Mouse (Mus musculus): Measurements from ENCODE around the gene Cers1. TPM values are rescaled to one million over a fixed set of nuclear protein-coding genes. Genes with fewer than 3 reads are reported as not detected.

The Cers1 gene
- polyA plus RNA-seq, 1 experiment from 2014 or later: 15.3 TPM

GRCm38 (mm10) chr8:70356111-70356510 is 40.5 kb downstream of the Cers1 start:
- Histone ChIP-seq H3K9me3 (no peaks in the 10 kb centered on the region), H3K4me3 (no peak overlapping the region), H3K4me1 (peaks cover 19% of the 10 kb centered on the region), H3K27me3 (peaks cover 6% of the 10 kb centered on the region; the same call in 1 of the 2 replicates), H3K36me3 (no peaks in the 10 kb centered on the region), H3K4me2 (replicated peaks) (no peak overlapping the region), H3K27ac (replicated peaks) (no peak overlapping the region), H3K9ac (replicated peaks) (no peak overlapping the region)
- 84% methylated on average over 1 of the region's 1 CpGs for WGBS
- ATAC-seq (ENCODE audit: low FRiP score, low read depth): no peak

GRCm38 (mm10) chr8:70359411-70359810 is 43.8 kb downstream of the Cers1 start:
- Histone ChIP-seq H3K27me3 (peaks cover 6% of the 10 kb centered on the region), H3K9me3 (no peaks in the 10 kb centered on the region), H3K4me1 (no peaks in the 10 kb centered on the region), H3K4me2 (replicated peaks) (no peak overlapping the region), H3K4me3 (no peak overlapping the region), H3K27ac (replicated peaks) (no peak overlapping the region), H3K9ac (replicated peaks) (no peak overlapping the region), H3K36me3 (no peaks in the 10 kb centered on the region)
- no peak for ATAC-seq (ENCODE audit: low FRiP score, low read depth)
- WGBS: 67% methylated on average over 3 of the region's 3 CpGs

DNA sequence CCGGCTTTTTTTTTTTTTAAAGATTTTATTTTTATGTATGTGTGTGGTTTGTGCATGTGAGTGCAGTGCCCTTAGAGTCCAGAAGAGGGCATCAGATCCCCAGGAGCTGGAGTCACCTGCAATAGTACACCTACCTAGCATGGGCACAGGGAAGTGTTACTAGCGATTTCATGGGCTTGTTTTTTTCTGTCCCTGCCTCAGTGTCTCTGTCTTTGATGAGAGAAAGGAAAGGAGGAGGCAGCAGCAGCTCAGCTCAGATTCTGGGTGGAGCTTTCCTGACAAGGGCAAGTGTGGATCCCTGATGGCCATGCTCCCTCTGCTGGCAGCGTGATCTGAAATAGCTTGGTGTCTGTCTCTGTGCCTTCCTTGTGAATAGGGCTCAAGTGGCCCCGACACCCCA is 45.2 kb downstream of the Cers1 start:
- Histone ChIP-seq H3K9me3 (no peaks in the 10 kb centered on the region), H3K36me3 (no peaks in the 10 kb centered on the region), H3K4me3 (no peak overlapping the region), H3K27ac (replicated peaks) (no peak overlapping the region), H3K4me1 (no peaks in the 10 kb centered on the region), H3K9ac (replicated peaks) (no peak overlapping the region), H3K4me2 (replicated peaks) (no peak overlapping the region), H3K27me3 (peaks cover 6% of the 10 kb centered on the region)
- 50% methylated on average over 4 of the region's 4 CpGs for WGBS
- ATAC-seq (ENCODE audit: low FRiP score, low read depth): no peak

GRCm38 (mm10) chr8:70361484-70362032 is 46.0 kb downstream of the Cers1 start:
- no peak overlapping the region for H3K27ac ChIP-seq (replicated peaks)

DNA sequence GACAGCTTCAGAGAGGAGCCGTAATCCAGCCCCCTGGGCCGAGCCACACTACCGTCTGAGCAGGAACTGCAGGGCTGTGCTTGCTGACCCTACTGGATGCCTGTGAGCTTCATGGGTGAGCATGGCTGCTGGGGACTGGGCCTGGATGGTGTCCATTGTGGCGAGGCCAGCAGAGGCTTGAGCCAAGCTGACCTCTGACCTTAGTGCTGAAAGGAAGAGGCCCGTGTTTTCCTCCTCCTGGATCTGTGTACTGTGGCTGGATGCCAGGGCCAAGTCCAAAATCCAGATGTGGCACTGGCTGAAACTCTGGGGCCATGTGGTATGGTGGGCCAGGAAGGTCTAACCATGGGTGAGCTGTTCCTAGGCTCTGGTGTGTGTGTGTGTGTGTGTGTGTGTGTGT is 48.5 kb downstream of the Cers1 start:
- Histone ChIP-seq H3K27ac (replicated peaks) (no peak overlapping the region), H3K27me3 (peaks cover 15% of the 10 kb centered on the region), H3K4me2 (replicated peaks) (no peak overlapping the region), H3K9ac (replicated peaks) (no peak overlapping the region), H3K9me3 (no peaks in the 10 kb centered on the region), H3K4me3 (no peak overlapping the region), H3K36me3 (no peaks in the 10 kb centered on the region), H3K4me1 (no peaks in the 10 kb centered on the region)
- ATAC-seq (ENCODE audit: low FRiP score, low read depth): no peak
- WGBS: 31% methylated on average over 5 of the region's 5 CpGs

More at GRCm38 (mm10) chr8:70361484-70362032, 46.0 kb downstream of the Cers1 start:
- H3K36me3 ChIP-seq: no peaks in the 10 kb centered on the region
- no peaks in the 10 kb centered on the region for H3K9me3 ChIP-seq
- H3K27me3 ChIP-seq: peaks cover 11% of the 10 kb centered on the region
- ATAC-seq (ENCODE audit: low FRiP score, low read depth): no peak
- H3K4me2 ChIP-seq (replicated peaks): no peak overlapping the region
- no peaks in the 10 kb centered on the region for H3K4me1 ChIP-seq
- 74% methylated on average over 10 of the region's 10 CpGs for WGBS
- no peak overlapping the region for H3K9ac ChIP-seq (replicated peaks)
- H3K4me3 ChIP-seq: no peak overlapping the region

DNA sequence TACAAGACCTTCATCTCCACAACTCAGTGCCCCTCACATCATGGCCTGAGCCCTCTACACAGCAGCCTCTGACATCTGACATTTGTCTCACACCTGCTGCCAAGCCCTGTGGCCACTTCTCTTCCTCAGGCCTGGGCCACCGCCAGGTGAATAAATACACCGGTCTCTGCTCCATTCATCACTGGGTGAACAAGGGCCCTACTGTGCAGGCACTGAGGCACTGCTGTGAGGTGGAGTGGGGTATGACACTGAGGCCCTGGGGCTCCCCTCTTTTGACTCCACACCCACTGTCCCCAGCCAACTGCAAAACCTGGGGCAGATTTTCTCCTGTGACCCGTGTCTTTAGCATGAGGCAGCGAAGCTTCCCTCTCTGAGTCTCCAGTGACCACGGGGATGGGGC is 51.0 kb downstream of the Cers1 start:
- 71% methylated on average over 5 of the region's 5 CpGs for WGBS
- ATAC-seq (ENCODE audit: low FRiP score, low read depth): no peak
- peaks cover 26% of the 10 kb centered on the region for H3K27me3 ChIP-seq

DNA sequence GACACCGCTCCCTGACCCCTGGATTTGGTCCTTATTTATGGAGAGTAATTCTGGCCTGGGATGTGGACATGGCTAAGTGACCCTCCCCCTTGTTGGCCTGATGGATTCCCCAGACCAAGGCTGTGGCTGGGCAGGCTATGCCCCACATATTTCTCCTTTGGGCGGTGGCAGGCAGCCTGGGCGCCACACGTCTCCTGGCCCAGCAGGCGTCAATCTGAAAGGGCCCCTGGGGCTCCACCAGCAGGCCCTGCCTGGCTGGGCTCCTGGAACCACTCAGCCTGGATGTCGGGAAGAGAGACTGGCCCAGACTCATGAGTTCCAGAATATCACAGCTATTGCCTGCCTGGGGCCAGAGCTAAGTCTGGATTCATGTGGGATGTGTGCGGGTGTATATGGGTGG is 54.9 kb downstream of the Cers1 start:
- Histone ChIP-seq H3K9ac (replicated peaks) (no peak overlapping the region), H3K36me3 (no peaks in the 10 kb centered on the region), H3K4me3 (no peak overlapping the region), H3K4me2 (replicated peaks) (no peak overlapping the region), H3K9me3 (no peaks in the 10 kb centered on the region), H3K4me1 (peaks cover 17% of the 10 kb centered on the region), H3K27me3 (peaks cover 65% of the 10 kb centered on the region), H3K27ac (replicated peaks) (no peak overlapping the region)
- ATAC-seq (ENCODE audit: low FRiP score, low read depth): no peak
- WGBS: 77% methylated on average over 7 of the region's 7 CpGs

More for the DNA sequence above, 51.0 kb downstream of the Cers1 start:
- Histone ChIP-seq H3K27ac (replicated peaks) (no peak overlapping the region), H3K9me3 (no peaks in the 10 kb centered on the region), H3K4me1 (no peaks in the 10 kb centered on the region), H3K9ac (replicated peaks) (no peak overlapping the region), H3K4me3 (no peak overlapping the region), H3K4me2 (replicated peaks) (no peak overlapping the region), H3K36me3 (no peaks in the 10 kb centered on the region)

GRCm38 (mm10) chr8:70371951-70372350 is 56.4 kb downstream of the Cers1 start:
- WGBS: 38% methylated on average over 6 of the region's 6 CpGs
- H3K4me2 ChIP-seq (replicated peaks): no peak overlapping the region
- H3K9ac ChIP-seq (replicated peaks): no peak overlapping the region
- no peak overlapping the region for H3K27ac ChIP-seq (replicated peaks)
- no peak for ATAC-seq (ENCODE audit: low FRiP score, low read depth)
- no peaks in the 10 kb centered on the region for H3K9me3 ChIP-seq
- H3K4me1 ChIP-seq: peaks cover 17% of the 10 kb centered on the region
- H3K4me3 ChIP-seq: no peak overlapping the region
- peaks cover 71% of the 10 kb centered on the region for H3K27me3 ChIP-seq
- no peaks in the 10 kb centered on the region for H3K36me3 ChIP-seq

DNA sequence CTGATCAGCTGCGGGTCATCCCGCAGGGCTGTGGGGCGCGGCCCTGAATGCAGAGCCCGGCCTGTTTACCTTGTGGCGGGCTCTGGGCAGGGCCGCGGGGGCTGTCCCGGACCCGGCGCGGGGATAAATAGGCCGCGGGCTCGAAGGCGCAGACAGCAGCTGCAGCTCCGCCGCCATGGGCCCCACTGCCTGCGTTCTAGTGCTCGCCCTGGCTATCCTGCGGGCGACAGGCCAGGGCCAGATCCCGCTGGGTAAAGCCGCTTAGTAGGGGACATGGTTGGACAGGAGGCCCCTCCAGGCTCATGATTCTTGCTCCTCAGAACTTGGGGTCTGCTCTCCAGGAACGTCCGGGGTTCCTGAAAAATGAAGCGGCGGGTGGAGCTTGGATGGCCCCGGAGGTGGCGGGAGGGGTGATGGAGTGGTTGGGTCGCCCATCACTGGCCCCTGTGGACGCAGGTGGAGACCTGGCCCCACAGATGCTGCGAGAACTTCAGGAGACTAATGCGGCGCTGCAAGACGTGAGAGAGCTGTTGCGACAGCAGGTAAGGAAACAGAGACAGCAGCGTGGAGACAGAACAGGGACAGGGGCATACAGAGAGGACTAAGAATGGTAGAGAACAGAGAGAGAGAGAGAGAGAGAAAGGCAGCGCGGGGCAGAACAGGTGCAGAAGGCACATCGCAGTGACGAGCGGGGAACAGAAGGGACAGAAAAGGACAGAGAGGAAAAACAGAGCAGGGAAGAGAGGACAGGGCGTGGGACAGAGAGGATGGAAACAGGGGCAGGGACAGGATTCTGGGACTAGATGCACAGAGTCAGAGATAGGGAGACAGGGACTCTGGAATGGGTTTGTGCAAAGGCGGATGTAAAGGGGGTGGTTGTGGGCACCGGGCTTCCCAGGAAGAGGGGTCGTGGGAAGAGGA is 58.1 kb downstream of the Cers1 start, which contains the start of gene Comp:
TSS of gene Comp (plus strand) at position 162 of the 921 bp plus-strand sequence.
- H3K9me3 ChIP-seq: no peaks in the 10 kb centered on the region
- H3K4me2 ChIP-seq (replicated peaks): peak within 1 kb of the TSS; percentile 51
- 3% methylated on average over 47 of the region's 47 CpGs for WGBS
- peak within 1 kb of the TSS; percentile 33 for H3K4me3 ChIP-seq
- ATAC-seq (ENCODE audit: low FRiP score, low read depth): no peak
- no peaks in the 10 kb centered on the region for H3K36me3 ChIP-seq
- H3K27ac ChIP-seq (replicated peaks): no peak within 1 kb of the TSS
- no peak within 1 kb of the TSS for H3K9ac ChIP-seq (replicated peaks)
- H3K27me3 ChIP-seq: peaks cover 82% of the 10 kb centered on the region
- H3K4me1 ChIP-seq: peaks cover 17% of the 10 kb centered on the region

DNA sequence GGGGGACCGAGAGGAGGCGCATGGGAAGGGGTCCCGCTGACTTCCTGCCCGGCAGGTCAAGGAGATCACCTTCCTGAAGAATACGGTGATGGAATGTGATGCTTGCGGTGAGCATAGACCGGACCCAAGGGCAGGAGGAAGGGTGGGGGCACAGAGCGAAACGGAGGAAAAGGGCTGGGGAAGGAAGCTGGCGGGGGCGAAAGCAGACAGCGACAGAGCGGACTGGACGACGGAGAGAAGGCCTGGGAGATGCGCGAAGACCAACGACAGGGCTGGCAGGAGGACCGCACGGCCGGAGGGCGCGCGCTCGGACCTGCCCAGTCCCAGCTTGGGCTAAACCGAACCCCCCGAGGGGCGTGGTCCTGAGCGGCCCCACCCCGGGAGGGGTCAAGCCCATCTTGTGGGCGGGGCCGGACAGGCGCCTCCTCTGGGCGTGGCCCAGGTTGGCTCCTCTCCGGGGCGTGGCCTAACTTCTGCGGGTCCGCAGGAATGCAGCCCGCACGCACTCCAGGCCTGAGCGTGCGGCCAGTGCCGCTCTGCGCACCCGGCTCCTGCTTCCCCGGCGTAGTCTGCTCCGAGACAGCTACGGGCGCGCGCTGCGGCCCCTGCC is 58.8 kb downstream of the Cers1 start:
- no peak overlapping the region for H3K27ac ChIP-seq (replicated peaks)
- no peak overlapping the region; the same call in 1 of the 2 replicates for H3K9ac ChIP-seq (replicated peaks)
- no peaks in the 10 kb centered on the region for H3K36me3 ChIP-seq
- peaks cover 17% of the 10 kb centered on the region for H3K4me1 ChIP-seq
- peak; percentile 58 for ATAC-seq (ENCODE audit: low FRiP score, low read depth)
- WGBS: 2% methylated on average over 52 of the region's 53 CpGs
- H3K4me2 ChIP-seq (replicated peaks): peak overlapping the region; percentile 51
- H3K4me3 ChIP-seq: peak overlapping the region; percentile 33
- H3K9me3 ChIP-seq: no peaks in the 10 kb centered on the region
- peaks cover 90% of the 10 kb centered on the region for H3K27me3 ChIP-seq

DNA sequence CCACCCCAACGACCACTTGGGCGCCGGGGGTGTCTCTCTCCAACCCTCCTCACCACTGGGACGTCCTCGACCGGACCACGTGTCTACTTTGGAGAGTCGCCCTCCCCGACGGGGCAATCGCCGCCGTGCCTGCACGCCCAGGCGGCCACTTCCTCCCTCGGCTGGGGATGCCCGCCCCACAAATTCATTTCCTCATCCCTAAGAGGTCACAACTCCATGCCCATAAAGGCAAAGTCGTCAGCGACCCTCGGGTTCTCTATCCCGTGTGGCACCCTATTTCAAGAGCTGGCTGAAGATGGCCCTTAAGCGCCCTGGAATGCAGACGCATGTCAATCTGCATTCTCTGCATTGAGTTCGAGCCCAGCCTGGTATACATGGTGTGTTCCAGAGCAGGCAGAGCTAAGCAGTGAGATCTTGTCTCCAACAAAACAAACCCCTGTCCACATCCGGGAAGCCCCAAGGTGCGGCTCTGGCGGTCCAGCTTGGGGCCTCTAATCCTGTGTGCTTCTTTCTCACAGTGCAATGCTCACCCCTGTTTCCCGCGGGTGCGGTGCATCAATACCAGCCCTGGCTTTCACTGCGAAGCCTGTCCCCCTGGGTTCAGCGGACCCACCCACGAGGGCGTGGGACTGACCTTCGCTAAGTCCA is 59.8 kb downstream of the Cers1 start:
- 6% methylated on average over 35 of the region's 35 CpGs for WGBS
- no peak overlapping the region for H3K4me2 ChIP-seq (replicated peaks)

More for the DNA sequence above, 59.8 kb downstream of the Cers1 start:
- ATAC-seq (ENCODE audit: low FRiP score, low read depth): no peak
- H3K4me3 ChIP-seq: peak overlapping the region; percentile 33
- no peaks in the 10 kb centered on the region for H3K36me3 ChIP-seq
- no peaks in the 10 kb centered on the region for H3K9me3 ChIP-seq
- peaks cover 98% of the 10 kb centered on the region for H3K27me3 ChIP-seq
- H3K27ac ChIP-seq (replicated peaks): no peak overlapping the region
- H3K4me1 ChIP-seq: peaks cover 17% of the 10 kb centered on the region
- no peak overlapping the region for H3K9ac ChIP-seq (replicated peaks)

Data from midbrain, embryonic 12.5 days (tissue).